Mouse (Mus musculus) liver, adult (tissue): ENCODE measurements at regions not wholly inside any gene's neighbourhood (a gene's known extent, or its start where the extent isn't known, plus 50 kb on each side); places are given as distances from the start of the nearest gene placed in this dataset.

ENCODE experiments used
- GATA4 ChIP-seq: IDR thresholded peaks from 2 replicates; pipeline ENCODE4 v1.6.1; 2014; ENCODE audit warnings: mild to moderate bottlenecking, low read length; ENCODE audit not compliant: insufficient replicate concordance

DNA sequence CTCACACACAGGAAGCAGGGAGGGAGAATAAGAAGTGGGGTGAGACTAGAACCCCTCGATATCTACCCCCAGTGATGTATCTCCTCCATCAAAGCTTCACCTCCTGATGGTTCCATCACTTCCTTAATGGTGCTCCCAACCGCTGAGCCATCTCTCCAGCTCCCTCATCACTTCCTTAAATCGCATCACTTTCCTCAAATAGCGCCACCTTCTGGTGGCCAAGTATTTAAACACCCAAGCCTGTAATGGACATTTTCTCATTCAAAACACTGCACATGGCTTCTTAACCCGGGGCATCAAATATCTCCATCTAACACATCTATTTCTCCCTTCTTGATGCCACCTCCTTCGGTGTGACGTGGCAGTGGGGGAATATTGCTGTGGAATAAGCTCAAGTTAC lies 324.3 kb upstream of the Tmem132c start:
- no peak for TF ChIP-seq GATA4

DNA sequence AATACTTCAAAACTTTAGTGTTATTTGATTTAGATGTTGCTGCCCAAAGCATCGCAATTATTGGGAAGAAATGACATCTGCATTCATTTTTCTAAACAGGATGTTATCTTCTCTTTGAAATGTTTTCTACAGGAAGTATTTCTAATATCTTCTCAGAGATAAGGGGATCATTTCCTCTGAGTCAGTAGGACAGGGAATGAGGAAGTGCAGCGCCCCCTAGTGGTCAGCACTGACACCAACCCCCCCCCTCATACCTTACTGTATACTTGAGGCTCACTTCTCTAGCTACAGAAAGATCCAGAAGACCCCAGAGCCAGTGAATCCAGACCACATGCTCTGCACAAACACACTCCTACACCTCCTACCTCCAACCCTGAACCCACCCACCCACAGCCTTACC lies 308.1 kb upstream of the Tmem132c start:
- no peak for TF ChIP-seq GATA4

GRCm38 (mm10) chr5:126944861-126945260 lies 296.7 kb upstream of the Tmem132c start:
- no peak for TF ChIP-seq GATA4

DNA sequence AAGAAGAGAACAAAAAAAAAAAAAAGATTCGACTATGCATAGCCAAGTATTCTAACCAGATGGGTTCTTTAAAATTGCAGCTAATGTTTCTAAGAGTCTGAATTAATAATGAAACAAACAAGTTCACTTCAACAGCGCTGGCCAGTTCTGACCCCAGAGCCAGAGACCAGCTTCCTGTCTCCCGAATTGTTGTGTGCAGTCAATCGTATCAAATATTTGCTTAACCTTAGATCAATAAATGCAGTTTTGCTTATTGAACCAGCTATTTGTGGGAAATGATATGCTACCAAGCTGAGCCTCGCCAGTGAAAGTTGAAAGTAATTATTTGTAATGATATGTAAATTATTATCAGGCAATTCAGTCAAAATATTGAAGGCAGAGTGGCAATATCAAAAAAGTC lies 287.4 kb upstream of the Tmem132c start:
- TF ChIP-seq GATA4: no peak

GRCm38 (mm10) chr5:126954634-126955033 lies 287.0 kb upstream of the Tmem132c start:
- TF ChIP-seq GATA4: no peak

GRCm38 (mm10) chr5:126964577-126964976 lies 277.0 kb upstream of the Tmem132c start:
- TF ChIP-seq GATA4: no peak

DNA sequence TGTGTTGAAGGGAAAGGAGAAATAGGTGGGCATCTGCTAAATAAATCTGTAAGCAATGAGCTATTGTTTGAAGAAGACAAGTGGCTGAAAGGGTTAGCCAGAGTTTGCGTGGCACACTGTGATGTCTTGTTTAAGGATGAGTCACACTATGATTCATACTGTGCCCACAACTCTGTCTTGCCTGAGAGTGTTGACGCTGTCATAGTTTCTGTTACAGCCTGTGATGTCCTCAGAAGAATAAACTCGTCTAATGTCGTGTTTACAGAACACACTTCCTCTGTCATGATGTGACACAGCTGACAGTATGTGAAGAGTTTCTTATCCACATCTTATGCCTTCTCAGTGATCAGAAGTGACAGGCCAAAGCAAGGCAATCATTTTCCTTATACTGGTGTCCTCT lies 274.5 kb upstream of the Tmem132c start:
- no peak for TF ChIP-seq GATA4

GRCm38 (mm10) chr5:126969373-126969772 lies 272.2 kb upstream of the Tmem132c start:
- no peak for TF ChIP-seq GATA4

DNA sequence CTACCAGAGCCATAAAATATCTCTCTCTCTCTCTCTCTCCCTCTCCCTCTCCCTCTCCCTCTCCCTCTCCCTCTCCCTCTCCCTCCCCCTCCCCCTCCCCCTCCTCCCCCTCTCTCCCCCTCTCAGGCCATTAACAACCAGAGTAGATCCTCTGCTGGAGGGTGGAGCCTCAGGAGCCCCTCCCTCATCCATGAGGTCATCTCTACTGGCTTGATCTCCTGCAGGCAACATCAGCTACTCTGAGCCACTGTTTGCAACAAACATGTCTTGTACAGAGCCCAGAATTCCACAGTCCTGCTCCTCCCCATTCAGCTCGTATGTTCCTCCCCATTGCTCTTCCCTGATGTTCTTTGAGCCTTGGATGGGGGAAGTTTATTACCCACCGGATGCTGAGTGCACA lies 270.3 kb upstream of the Tmem132c start:
- TF ChIP-seq GATA4: no peak

- TF ChIP-seq GATA4: no peak
Measured at GRCm38 (mm10) chr5:126971981-126972380, 269.6 kb upstream of the Tmem132c start.

DNA sequence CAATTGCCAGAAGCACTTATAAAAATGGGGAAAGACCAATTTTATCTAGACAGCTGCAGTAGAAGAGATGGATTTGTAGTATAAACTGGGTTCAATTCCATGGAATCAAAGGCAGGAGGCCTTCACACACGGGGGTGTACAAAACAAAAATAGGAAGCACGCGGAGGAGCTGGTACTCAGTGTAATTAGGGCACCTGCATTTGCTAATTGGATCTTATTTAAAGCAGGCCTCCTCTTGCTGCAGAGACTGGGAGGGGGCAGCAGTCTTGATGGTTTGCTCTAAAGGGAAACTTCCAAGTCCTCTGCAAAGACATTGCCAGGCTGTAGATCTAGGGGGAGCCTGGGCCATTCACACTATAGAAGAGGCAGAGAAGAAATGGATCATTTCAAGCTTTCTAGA lies 268.2 kb upstream of the Tmem132c start:
- no peak for TF ChIP-seq GATA4

GRCm38 (mm10) chr5:126974565-126974964 lies 267.0 kb upstream of the Tmem132c start:
- TF ChIP-seq GATA4: no peak

DNA sequence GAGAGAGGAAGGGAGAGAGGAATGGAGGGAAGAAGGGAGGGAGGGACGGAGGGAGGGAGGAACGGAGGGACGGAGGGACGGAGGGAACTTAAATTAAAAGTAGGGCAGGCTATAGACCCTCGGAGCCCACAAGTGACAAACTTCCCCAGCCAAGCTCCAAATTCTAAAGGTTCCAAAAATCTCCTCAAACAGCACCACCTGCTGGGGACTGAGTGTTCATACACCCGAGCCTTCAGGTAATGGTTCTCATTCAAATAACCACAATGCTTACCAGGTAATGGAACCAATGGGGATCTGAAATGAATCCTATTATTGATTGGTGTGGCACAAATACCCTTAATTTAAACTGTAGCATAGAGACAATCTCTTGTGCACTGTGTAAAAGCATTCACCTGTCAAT lies 246.0 kb upstream of the Tmem132c start:
- no peak for TF ChIP-seq GATA4

DNA sequence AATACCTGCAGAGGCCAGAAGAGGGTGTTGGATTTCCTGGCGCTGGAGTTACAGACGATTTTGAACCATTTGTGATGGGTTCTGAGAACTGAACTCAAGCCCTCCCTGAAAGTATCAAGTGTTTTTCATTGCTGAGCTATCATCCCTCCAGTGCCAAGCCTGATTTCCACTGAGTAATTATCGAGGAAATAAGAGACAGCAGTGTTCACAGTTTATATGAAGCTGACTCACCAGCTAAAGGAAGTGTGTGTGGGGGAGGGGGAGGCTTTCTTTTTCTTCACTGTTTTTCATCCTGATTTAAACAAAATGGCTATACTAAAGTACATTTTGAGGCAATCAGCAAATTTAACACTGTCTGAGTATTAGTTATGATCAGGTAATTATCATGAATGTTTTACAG lies 227.4 kb upstream of the Tmem132c start:
- TF ChIP-seq GATA4: no peak

- TF ChIP-seq GATA4: no peak
Measured at GRCm38 (mm10) chr5:127016467-127017060, 225.0 kb upstream of the Tmem132c start.

GRCm38 (mm10) chr5:127017971-127018370 lies 223.6 kb upstream of the Tmem132c start:
- TF ChIP-seq GATA4: no peak

GRCm38 (mm10) chr5:127036472-127036871 lies 205.1 kb upstream of the Tmem132c start:
- no peak for TF ChIP-seq GATA4
